ENCODE assay signal across 9 mouse cellular contexts in genomic region chr4:62640496-62641229, GRCm38 (mm10).
DNase-seq lines count a peak whose midpoint lies in the region; ATAC-seq and TF ChIP-seq lines count a peak whose summit lies in the region.
"Had no signal": no experiment of that assay in that cellular context is flagged by ENCODE, and none has a peak within 500 bp of the region (broad histone marks: within the 10 kb centered on the region; RNA-seq: fewer than 3 reads in every experiment).

No protein-coding gene starts in this region.

- no peaks in the 10 kb centered on the region for H3K9me3 ChIP-seq in forebrain, postnatal 0 days (ENCODE audit: low read length)
- H3K9me3 ChIP-seq in forebrain, embryonic 11.5 days (ENCODE audit: control insufficient read depth, low read length): no peaks in the 10 kb centered on the region
- no peaks in the 10 kb centered on the region for H3K9me3 ChIP-seq in kidney, postnatal 0 days (replicated peaks; ENCODE audit: low read length)
- H3K9me3 ChIP-seq in embryonic facial prominence, embryonic 12.5 days: no peaks in the 10 kb centered on the region
- no peaks in the 10 kb centered on the region for H3K9me3 ChIP-seq in liver, embryonic 16.5 days (replicated peaks; ENCODE audit: control insufficient read depth, low read length)

- H3K4me1 ChIP-seq in forebrain, postnatal 0 days (ENCODE audit: insufficient read depth): no peaks in the 10 kb centered on the region
- no peaks in the 10 kb centered on the region for H3K4me1 ChIP-seq in forebrain, embryonic 11.5 days (replicated peaks; ENCODE audit: control insufficient read depth, insufficient read depth, low read length)
- peaks cover 16% of the 10 kb centered on the region; the same call in 1 of the 2 replicates for H3K4me1 ChIP-seq in kidney, postnatal 0 days (replicated peaks; ENCODE audit: insufficient read depth, low read length)
- H3K4me1 ChIP-seq in embryonic facial prominence, embryonic 12.5 days: peaks cover 25% of the 10 kb centered on the region
- H3K4me1 ChIP-seq in liver, embryonic 16.5 days (ENCODE audit: control insufficient read depth, low read depth, low read length): peaks cover 6% of the 10 kb centered on the region; the same call in 1 of the 2 replicates

- H3K9ac ChIP-seq in forebrain, postnatal 0 days: no peak overlapping the region
- no peak overlapping the region for H3K9ac ChIP-seq in forebrain, embryonic 11.5 days (ENCODE audit: low read length)
- no peak overlapping the region for H3K9ac ChIP-seq in kidney, postnatal 0 days (ENCODE audit: low read depth, low read length)
- no peak overlapping the region for H3K9ac ChIP-seq in embryonic facial prominence, embryonic 12.5 days
- no peak overlapping the region; the same call in 1 of the 2 replicates for H3K9ac ChIP-seq in liver, embryonic 16.5 days (ENCODE audit: low read depth, low read length)

- no peak overlapping the region for H3K4me3 ChIP-seq in forebrain, postnatal 0 days (ENCODE audit: low read depth, low read length)
- H3K4me3 ChIP-seq in forebrain, embryonic 11.5 days (ENCODE audit: low read depth, low read length): no peak overlapping the region
- H3K4me3 ChIP-seq in kidney, postnatal 0 days (replicated peaks; ENCODE audit: low read depth, low read length): no peak overlapping the region
- H3K4me3 ChIP-seq in embryonic facial prominence, embryonic 12.5 days: no peak overlapping the region
- H3K4me3 ChIP-seq in liver, embryonic 16.5 days (ENCODE audit: low read depth, low read length): no peak overlapping the region

- 0 out of 2 replicates have a peak, but pooled peaks have one; percentile 2 for TF ChIP-seq CTCF in forebrain, postnatal 0 days (IDR thresholded peaks at IDR 0.05; ENCODE audit: low read depth)
- no peak; the same call in 1 of the 2 replicates for TF ChIP-seq CTCF in kidney, postnatal 0 days (IDR thresholded peaks at IDR 0.05; ENCODE audit: low read depth)

- no peaks in the 10 kb centered on the region for H3K36me3 ChIP-seq in forebrain, postnatal 0 days (ENCODE audit: insufficient read depth)
- H3K36me3 ChIP-seq in forebrain, embryonic 11.5 days (ENCODE audit: control insufficient read depth, insufficient read depth, low read length): no peaks in the 10 kb centered on the region
- H3K36me3 ChIP-seq in kidney, postnatal 0 days (ENCODE audit: insufficient read depth, low read length): no peaks in the 10 kb centered on the region
- no peaks in the 10 kb centered on the region for H3K36me3 ChIP-seq in embryonic facial prominence, embryonic 12.5 days
- no peaks in the 10 kb centered on the region for H3K36me3 ChIP-seq in liver, embryonic 16.5 days (ENCODE audit: control insufficient read depth, insufficient read depth)

- no peak overlapping the region for H3K27ac ChIP-seq in forebrain, postnatal 0 days (ENCODE audit: low read depth, low read length)
- H3K27ac ChIP-seq in forebrain, embryonic 11.5 days (ENCODE audit: low read depth, low read length): no peak overlapping the region
- H3K27ac ChIP-seq in kidney, postnatal 0 days: peak overlapping the region; percentile 61; the same call in 1 of the 2 replicates
- peak overlapping the region; percentile 64; the same call in 1 of the 2 replicates for H3K27ac ChIP-seq in embryonic facial prominence, embryonic 12.5 days
- 0 out of 2 replicates have a peak overlapping the region, but pooled peaks have one; percentile 30 for H3K27ac ChIP-seq in liver, embryonic 16.5 days (ENCODE audit: low read length)

- no peak overlapping the region for H3K4me2 ChIP-seq in forebrain, postnatal 0 days (ENCODE audit: low read depth)
- H3K4me2 ChIP-seq in forebrain, embryonic 11.5 days (ENCODE audit: low read depth, low read length, severe bottlenecking): no peak overlapping the region
- no peak overlapping the region for H3K4me2 ChIP-seq in kidney, postnatal 0 days (ENCODE audit: low read length)
- no peak overlapping the region for H3K4me2 ChIP-seq in embryonic facial prominence, embryonic 12.5 days (replicated peaks)
- no peak overlapping the region for H3K4me2 ChIP-seq in liver, embryonic 16.5 days (ENCODE audit: low read depth, low read length)

- no peak for ATAC-seq in forebrain, postnatal 0 days
- ATAC-seq in forebrain, embryonic 11.5 days (replicated peaks; ENCODE audit: low FRiP score): no peak
- no peak for ATAC-seq in kidney, postnatal 0 days (replicated peaks; ENCODE audit: low FRiP score, low read depth)
- ATAC-seq in embryonic facial prominence, embryonic 12.5 days (ENCODE audit: insufficient number of reproducible peaks, insufficient read depth, low FRiP score, low TSS enrichment): no peak
- ATAC-seq in liver, embryonic 16.5 days (ENCODE audit: low read depth): 0 out of 2 replicates have a peak, but pooled peaks have one; percentile 11
- ATAC-seq: Patski had no signal

- no peaks in the 10 kb centered on the region for H3K27me3 ChIP-seq in forebrain, postnatal 0 days (ENCODE audit: insufficient read depth, low read length)
- no peaks in the 10 kb centered on the region for H3K27me3 ChIP-seq in forebrain, embryonic 11.5 days (ENCODE audit: control insufficient read depth, insufficient read depth, low read length)
- no peaks in the 10 kb centered on the region for H3K27me3 ChIP-seq in kidney, postnatal 0 days (ENCODE audit: insufficient read depth, low read length)
- no peaks in the 10 kb centered on the region for H3K27me3 ChIP-seq in embryonic facial prominence, embryonic 12.5 days
- H3K27me3 ChIP-seq in liver, embryonic 16.5 days (ENCODE audit: control insufficient read depth, insufficient read depth, low read depth, low read length): no peaks in the 10 kb centered on the region
- H3K27me3 ChIP-seq: Patski had no signal

- DNase-seq in forebrain, postnatal 0 days: no peak
- DNase-seq in forebrain, embryonic 11.5 days (ENCODE audit: low spot score): no peak
- peak; percentile 44 for DNase-seq in kidney, postnatal 0 days (ENCODE audit: low spot score)
- no peak for DNase-seq in kidney, postnatal 14 days
- no peak for DNase-seq in right cerebral cortex, adult 2 months (ENCODE audit: low spot score in 2 of 2)
- DNase-seq in spleen, postnatal 14 days (ENCODE audit: low spot score in 2 of 2): no peak

- WGBS in forebrain, postnatal 0 days: 70% methylated on average over 15 of the region's 15 CpGs
- 75% methylated on average over 15 of the region's 15 CpGs for WGBS in forebrain, embryonic 11.5 days
- WGBS in kidney, postnatal 0 days: 67% methylated on average over 15 of the region's 15 CpGs
- 61% methylated on average over 15 of the region's 15 CpGs for WGBS in embryonic facial prominence, embryonic 12.5 days
- WGBS in liver, embryonic 16.5 days (ENCODE audit: insufficient replicate concordance): 41% methylated on average over 15 of the region's 15 CpGs

Comparison
In these comparisons a context has a peak if more than half of its experiments do, and no peak if none do; other contexts are left out.
1. H3K27ac ChIP-seq: peak in kidney, postnatal 0 days (single experiment), embryonic facial prominence, embryonic 12.5 days (single experiment) and liver, embryonic 16.5 days (single experiment); none in forebrain, postnatal 0 days (single experiment) and forebrain, embryonic 11.5 days (single experiment).